In genomic region chr7:37262846-37263245, GRCm38 (mm10) we compare ENCODE assay signal across 14 mouse cellular contexts.
"Had no signal": no experiment of that assay in that cellular context is flagged by ENCODE, and none has a peak within 500 bp of the region (broad histone marks: within the 10 kb centered on the region; RNA-seq: fewer than 3 reads in every experiment).

No protein-coding gene starts in this region.

- H3K9ac ChIP-seq: kidney, embryonic 15.5 days; limb, embryonic 13.5 days; liver, embryonic 14.5 days; neural tube, embryonic 13.5 days had no signal

- H3K4me1 ChIP-seq: kidney, embryonic 15.5 days; midbrain, embryonic 10.5 days; neural tube, embryonic 13.5 days had no signal

- H3K4me3 ChIP-seq: kidney, embryonic 15.5 days; limb, embryonic 13.5 days; midbrain, embryonic 10.5 days; neural tube, embryonic 13.5 days had no signal

- DNase-seq: kidney, adult 2 months; kidney, postnatal 14 days; left cerebral cortex, postnatal 4 days; lung, adult 18-20 months; lung, postnatal 10 days; lung, postnatal 4 days; right cerebral cortex, adult 18-20 months; thymus, adult 18-20 months; thymus, postnatal 25 days had no signal

- H3K36me3 ChIP-seq: kidney, embryonic 15.5 days; limb, embryonic 13.5 days; midbrain, embryonic 10.5 days; neural tube, embryonic 13.5 days had no signal

- H3K27ac ChIP-seq: kidney, embryonic 15.5 days; limb, embryonic 13.5 days; liver, embryonic 14.5 days; midbrain, embryonic 10.5 days; neural tube, embryonic 13.5 days had no signal

- H3K27me3 ChIP-seq: kidney, embryonic 15.5 days; limb, embryonic 13.5 days; neural tube, embryonic 13.5 days had no signal

- H3K9me3 ChIP-seq: kidney, embryonic 15.5 days; limb, embryonic 13.5 days; neural tube, embryonic 13.5 days had no signal

- H3K4me2 ChIP-seq: kidney, embryonic 15.5 days; limb, embryonic 13.5 days; neural tube, embryonic 13.5 days had no signal
